Mouse (Mus musculus): ENCODE data around the gene Rbm44. TPM values are rescaled to one million over a fixed set of nuclear protein-coding genes. Genes with fewer than 3 reads are reported as not detected.

Rbm44 gene
- polyA plus RNA-seq, 1 experiment from 2014 or later, result 0.29 TPM

DNA sequence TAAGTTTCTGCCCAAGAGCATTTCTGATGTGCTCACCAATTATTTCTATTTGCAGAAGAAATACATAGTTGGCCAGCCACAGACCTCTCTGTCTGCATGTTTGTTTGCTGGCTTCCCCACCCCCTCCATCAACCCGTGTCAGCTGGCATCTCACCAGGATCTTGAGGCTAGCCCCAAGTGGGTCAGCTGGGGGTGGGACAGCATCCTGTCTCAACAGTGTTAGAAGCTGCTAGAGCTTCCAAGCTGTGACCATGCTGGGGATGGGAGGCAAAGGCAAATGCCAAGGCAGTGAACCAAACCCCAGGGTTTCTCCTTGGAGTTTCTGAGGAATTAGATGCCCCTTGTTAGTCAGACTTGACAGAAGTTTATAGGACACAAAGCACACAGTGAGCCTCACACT lies 71.1 kb downstream of the Rbm44 start:
- WGBS, result 52% methylated on average over 1 of the region's 1 CpGs
- H3K36me3 ChIP-seq, result no peaks in the 10 kb centered on the region
- H3K27ac ChIP-seq (replicated peaks), result no peak overlapping the region
- H3K9ac ChIP-seq, result no peak overlapping the region
- no peaks in the 10 kb centered on the region for H3K27me3 ChIP-seq
- peaks cover 2% of the 10 kb centered on the region; the same call in 1 of the 2 replicates for H3K4me1 ChIP-seq (replicated peaks)
- no peak for ATAC-seq (ENCODE audit: low read depth)
- H3K4me2 ChIP-seq, result no peak overlapping the region
- no peak overlapping the region for H3K4me3 ChIP-seq
- H3K9me3 ChIP-seq, result no peaks in the 10 kb centered on the region

GRCm38 (mm10) chr1:91216504-91217267 lies 71.8 kb downstream of the Rbm44 start:
- no peak overlapping the region for H3K4me2 ChIP-seq
- H3K27me3 ChIP-seq, result no peaks in the 10 kb centered on the region
- ATAC-seq (ENCODE audit: low read depth), result no peak
- H3K9ac ChIP-seq, result no peak overlapping the region
- H3K27ac ChIP-seq (replicated peaks), result no peak overlapping the region
- H3K4me3 ChIP-seq, result no peak overlapping the region
- H3K9me3 ChIP-seq, result no peaks in the 10 kb centered on the region
- 73% methylated on average over 10 of the region's 10 CpGs for WGBS
- no peaks in the 10 kb centered on the region for H3K36me3 ChIP-seq
- H3K4me1 ChIP-seq (replicated peaks), result no peaks in the 10 kb centered on the region; the same call in 1 of the 2 replicates

GRCm38 (mm10) chr1:91219641-91220321 lies 74.9 kb downstream of the Rbm44 start:
- Histone ChIP-seq H3K4me1 (replicated peaks) (no peaks in the 10 kb centered on the region), H3K36me3 (no peaks in the 10 kb centered on the region), H3K27ac (replicated peaks) (no peak overlapping the region), H3K9me3 (no peaks in the 10 kb centered on the region), H3K4me3 (no peak overlapping the region), H3K27me3 (no peaks in the 10 kb centered on the region), H3K9ac (no peak overlapping the region), H3K4me2 (no peak overlapping the region)
- ATAC-seq (ENCODE audit: low read depth), result no peak
- 85% methylated on average over 7 of the region's 7 CpGs for WGBS

DNA sequence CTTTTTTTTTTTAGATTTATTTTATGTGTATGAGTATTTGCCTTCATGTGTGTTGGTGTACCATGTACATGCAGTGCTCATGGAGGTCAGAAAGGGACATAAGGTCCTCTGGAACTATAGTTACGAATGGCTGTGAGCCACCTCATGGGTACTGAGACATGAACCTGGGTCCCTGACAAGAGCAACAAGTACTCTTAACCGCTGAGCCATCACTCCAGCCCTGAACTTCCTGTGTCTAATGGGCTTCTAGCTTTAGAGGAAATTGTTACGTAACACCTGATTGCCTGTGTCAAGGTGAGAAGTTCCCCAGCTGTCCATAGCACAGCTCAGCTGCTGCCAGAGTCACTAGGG lies 75.4 kb downstream of the Rbm44 start:
- Histone ChIP-seq H3K4me2 (no peak overlapping the region), H3K36me3 (no peaks in the 10 kb centered on the region), H3K27ac (replicated peaks) (no peak overlapping the region), H3K27me3 (no peaks in the 10 kb centered on the region), H3K4me3 (no peak overlapping the region), H3K9me3 (no peaks in the 10 kb centered on the region), H3K4me1 (replicated peaks) (no peaks in the 10 kb centered on the region), H3K9ac (no peak overlapping the region)
- WGBS, result 87% methylated on average over 3 of the region's 3 CpGs
- no peak for ATAC-seq (ENCODE audit: low read depth)

Other genes with a start within 250 kb of the Rbm44 start
- 0.10 TPM in 1 of 2 replicates, not detected in the other for gene Mlph, start 230.0 kb upstream of the Rbm44 start, polyA plus RNA-seq (2015; fragmentation: Nextera tagmentation; extraction: Ambion mirVana)
- not detected in 2 replicates for gene Prlh, start 192.0 kb upstream of the Rbm44 start, polyA plus RNA-seq (2015; fragmentation: Nextera tagmentation; extraction: Ambion mirVana)
- gene Rab17, start 175.4 kb upstream of the Rbm44 start, polyA plus RNA-seq (2015; fragmentation: Nextera tagmentation; extraction: Ambion mirVana), result 0.17 and 0.21 TPM in 2 replicates
- 33.7 and 34.6 TPM in 2 replicates for gene Lrrfip1, start 146.4 kb upstream of the Rbm44 start, polyA plus RNA-seq (2015; fragmentation: Nextera tagmentation; extraction: Ambion mirVana)
- gene Ramp1, start 34.7 kb downstream of the Rbm44 start, polyA plus RNA-seq (2015; fragmentation: Nextera tagmentation; extraction: Ambion mirVana), result 2.7 and 3.2 TPM in 2 replicates
- 67.7 and 68.8 TPM in 2 replicates for gene Ube2f, start 105.2 kb downstream of the Rbm44 start, polyA plus RNA-seq (2015; fragmentation: Nextera tagmentation; extraction: Ambion mirVana)
- gene Scly, start 153.2 kb downstream of the Rbm44 start, polyA plus RNA-seq (2015; fragmentation: Nextera tagmentation; extraction: Ambion mirVana), result 11.8 and 12.8 TPM in 2 replicates
- gene Espnl, start 177.0 kb downstream of the Rbm44 start, polyA plus RNA-seq (2015; fragmentation: Nextera tagmentation; extraction: Ambion mirVana), result 0.06 and 0.24 TPM in 2 replicates
- 0.25 and 0.37 TPM in 2 replicates for gene Klhl30, start 205.9 kb downstream of the Rbm44 start, polyA plus RNA-seq (2015; fragmentation: Nextera tagmentation; extraction: Ambion mirVana)
- gene Erfe, start 221.3 kb downstream of the Rbm44 start, polyA plus RNA-seq (2015; fragmentation: Nextera tagmentation; extraction: Ambion mirVana), result 0.26 and 0.47 TPM in 2 replicates

Measured in neural tube, embryonic 13.5 days (tissue).